Mouse (Mus musculus) intestine, postnatal 0 days (tissue): Measurements from ENCODE around the gene Ano4. TPM values are rescaled to one million over a fixed set of nuclear protein-coding genes. Genes with fewer than 3 reads are reported as not detected.

Experiments used
- ATAC-seq: fragments of 200-750 bp; cut with Nextera tagmentation; 2 replicates; pipeline ENCODE4 v1.8.0; 2017; ENCODE audit warnings: mild to moderate bottlenecking, moderate TSS enrichment, moderate library complexity
- H3K27ac ChIP-seq: fragments of 300-500 bp; sonication (generic); 2 replicates; pipeline ENCODE4 v1.5.1; 2014; ENCODE audit warnings: mild to moderate bottlenecking, low read depth, low read length, moderate library complexity
- H3K27me3 ChIP-seq: fragments of 300-500 bp; sonication (generic); replicated peaks from 2 replicates; pipeline ENCODE4 v1.6.1; 2014; ENCODE audit warnings: low read length, mixed read lengths; ENCODE audit not compliant: control insufficient read depth, insufficient read depth
- H3K36me3 ChIP-seq: fragments of 300-500 bp; sonication (generic); 2 replicates; pipeline ENCODE4 v1.6.1; 2014; ENCODE audit warnings: mild to moderate bottlenecking, moderate library complexity; ENCODE audit not compliant: control insufficient read depth, insufficient read depth
- H3K4me1 ChIP-seq: fragments of 300-500 bp; sonication (generic); replicated peaks from 2 replicates; pipeline ENCODE4 v1.6.1; 2014; ENCODE audit warnings: antibody characterized with exemption, low read length, mixed read lengths; ENCODE audit not compliant: control insufficient read depth, insufficient read depth
- H3K4me2 ChIP-seq: fragments of 300-500 bp; sonication (generic); replicated peaks from 2 replicates; pipeline ENCODE4 v1.6.1; 2014; ENCODE audit warnings: low read depth, mild to moderate bottlenecking, moderate library complexity
- H3K4me3 ChIP-seq: fragments of 300-500 bp; sonication (generic); 2 replicates; pipeline ENCODE4 v1.5.1; 2014; ENCODE audit warnings: low read depth, low read length
- H3K9ac ChIP-seq: fragments of 300-500 bp; sonication (generic); 2 replicates; pipeline ENCODE4 v1.6.1; 2014; ENCODE audit warnings: mild to moderate bottlenecking, low read depth, low read length
- H3K9me3 ChIP-seq: fragments of 300-500 bp; sonication (generic); 2 replicates; pipeline ENCODE4 v1.6.1; 2016; ENCODE audit warnings: mixed run types; ENCODE audit not compliant: control insufficient read depth
- CTCF ChIP-seq: sonication (generic); IDR thresholded peaks from 2 replicates; pipeline ENCODE4 v1.5.1; 2016; ENCODE audit warnings: low read depth, mild to moderate bottlenecking, control low read depth, antibody characterized with exemption, moderate library complexity
- WGBS: fragments of 180-500 bp; shearing (Covaris S2); extraction: QIAGEN DNeasy Blood & Tissue Kit; methylation state at CpG from one replicate; pipeline ENCODE4 v1.1.7; 2014; 5-methylcytosine and 5-hydroxymethylcytosine counted together
- polyA plus RNA-seq: library from polyadenylated mRNA; unstranded; fragments of >200 nt; fragmentation: Nextera tagmentation; extraction: Ambion mirVana; gene quantifications from 2 replicates; pipeline ENCODE4 v1.2.1, GENCODE M21; 2015

Ano4 gene
- polyA plus RNA-seq, 1 experiment from 2014 or later: not detected

DNA sequence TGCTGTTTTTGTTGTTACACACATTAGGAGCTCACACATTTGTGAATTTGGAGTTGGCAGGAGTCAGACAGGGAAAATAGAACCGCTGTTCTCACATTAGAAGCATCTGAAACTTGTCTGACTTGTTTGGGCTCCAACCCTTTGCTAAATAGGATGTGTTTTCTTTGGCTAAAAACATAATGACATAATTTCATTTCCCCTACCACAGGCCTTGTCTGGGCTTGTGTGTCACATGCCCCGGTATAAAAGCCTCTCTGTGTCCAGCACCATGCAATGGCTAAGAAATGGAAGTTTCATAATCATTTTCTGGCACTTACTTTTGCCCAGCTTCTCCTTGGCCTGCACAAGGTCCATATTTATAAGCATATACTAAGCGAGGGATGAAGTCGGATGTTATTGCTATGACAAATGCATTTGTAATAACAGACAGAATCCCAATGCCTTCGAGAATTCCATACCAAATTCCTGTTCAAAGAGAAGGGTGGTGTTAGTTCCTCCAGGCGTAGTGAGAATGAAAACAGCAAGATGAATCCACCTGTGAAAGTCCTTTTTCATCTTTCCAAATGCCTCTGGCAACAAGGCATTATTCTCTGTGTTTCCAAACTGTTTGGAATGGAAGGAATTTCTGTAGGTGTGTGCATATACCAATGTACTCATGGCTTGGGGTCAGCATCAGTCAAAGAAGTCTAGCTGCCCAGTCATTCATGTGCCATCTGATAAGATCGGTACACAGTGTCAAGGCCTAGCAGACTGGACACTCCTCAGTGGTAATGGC, 373.4 kb downstream of the Ano4 start:
- ATAC-seq: no peak
- H3K36me3 ChIP-seq: no peaks in the 10 kb centered on the region
- H3K9me3 ChIP-seq: no peaks in the 10 kb centered on the region
- H3K9ac ChIP-seq: no peak overlapping the region
- no peaks in the 10 kb centered on the region for H3K27me3 ChIP-seq
- no peak overlapping the region for H3K4me2 ChIP-seq
- no peak for TF ChIP-seq CTCF
- WGBS: 78% methylated on average over 7 of the region's 7 CpGs
- H3K4me1 ChIP-seq: no peaks in the 10 kb centered on the region
- H3K4me3 ChIP-seq: no peak overlapping the region
- H3K27ac ChIP-seq: no peak overlapping the region

DNA sequence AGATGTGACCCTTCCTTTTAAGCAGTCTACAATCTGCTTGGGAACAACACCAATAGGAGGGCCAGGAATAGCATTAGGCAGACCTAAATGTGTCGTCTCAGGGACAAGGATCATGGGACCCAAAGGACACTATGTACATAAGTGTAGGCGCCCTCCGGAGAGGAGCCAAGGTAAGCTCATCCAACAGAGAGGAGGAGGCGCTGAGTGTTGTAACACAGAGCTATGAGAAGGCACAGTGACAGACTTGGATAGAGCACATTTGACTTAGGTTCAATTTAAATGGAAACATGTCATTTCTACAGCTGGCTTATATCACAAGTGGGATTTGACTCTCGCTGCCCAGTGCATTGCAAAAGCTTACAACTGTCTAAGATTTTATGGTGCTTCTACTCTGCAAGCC, 376.0 kb downstream of the Ano4 start:
- H3K27me3 ChIP-seq: no peaks in the 10 kb centered on the region
- H3K9me3 ChIP-seq: no peaks in the 10 kb centered on the region
- no peak for ATAC-seq
- H3K4me3 ChIP-seq: no peak overlapping the region
- no peaks in the 10 kb centered on the region for H3K36me3 ChIP-seq
- no peak for TF ChIP-seq CTCF
- H3K4me2 ChIP-seq: no peak overlapping the region
- H3K4me1 ChIP-seq: no peaks in the 10 kb centered on the region
- no peak overlapping the region for H3K9ac ChIP-seq
- no peak overlapping the region for H3K27ac ChIP-seq
- 91% methylated on average over 5 of the region's 5 CpGs for WGBS

DNA sequence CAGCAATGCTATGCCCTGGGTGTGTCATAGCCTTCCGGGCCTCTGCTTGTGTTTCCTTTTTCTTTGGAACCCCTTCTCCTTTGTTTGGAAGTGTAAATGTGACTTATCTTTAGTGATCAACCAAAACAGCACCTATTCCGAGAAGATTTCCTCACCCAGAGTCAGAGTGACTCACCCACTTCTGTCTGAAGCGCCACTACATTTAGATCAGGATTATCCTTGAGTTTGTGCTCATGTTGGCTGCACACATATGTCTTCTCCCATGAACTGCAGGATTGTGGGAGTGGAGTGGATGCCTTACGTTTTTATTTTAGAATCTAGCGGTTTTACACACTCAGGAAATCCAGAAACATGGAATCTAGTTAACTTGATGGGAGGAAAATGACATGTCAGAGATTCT, 383.8 kb downstream of the Ano4 start:
- Histone ChIP-seq H3K4me1 (no peaks in the 10 kb centered on the region), H3K9ac (no peak overlapping the region), H3K27ac (no peak overlapping the region), H3K36me3 (no peaks in the 10 kb centered on the region), H3K27me3 (no peaks in the 10 kb centered on the region), H3K4me2 (no peak overlapping the region), H3K4me3 (no peak overlapping the region), H3K9me3 (no peaks in the 10 kb centered on the region)
- WGBS: 72% methylated on average over 5 of the region's 5 CpGs
- no peak for ATAC-seq
- TF ChIP-seq CTCF: no peak

DNA sequence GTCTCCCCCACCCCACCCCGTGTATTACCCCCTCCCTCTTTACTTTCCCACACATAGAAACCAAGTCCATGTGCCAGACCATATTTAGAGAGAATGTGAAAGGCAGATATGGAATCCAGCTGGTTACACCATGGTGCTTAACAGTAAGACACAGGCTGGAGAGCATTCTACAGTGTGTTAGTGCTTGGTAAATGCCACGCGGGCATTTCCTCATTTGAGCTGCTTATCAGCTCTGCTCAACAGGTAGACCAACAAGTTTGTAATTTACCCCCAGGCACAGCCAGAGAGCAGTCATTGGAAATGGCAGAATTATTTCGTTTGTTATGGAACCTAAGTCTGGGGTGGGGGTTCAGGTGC, 394.3 kb downstream of the Ano4 start:
- Histone ChIP-seq H3K4me3 (no peak overlapping the region), H3K4me2 (peak overlapping the region; percentile 24), H3K36me3 (no peaks in the 10 kb centered on the region), H3K27ac (0 out of 2 replicates have a peak overlapping the region, but pooled peaks have one; percentile 5), H3K9me3 (no peaks in the 10 kb centered on the region), H3K4me1 (no peaks in the 10 kb centered on the region), H3K27me3 (no peaks in the 10 kb centered on the region), H3K9ac (no peak overlapping the region)
- ATAC-seq: peak; percentile 89
- 45% methylated on average over 4 of the region's 4 CpGs for WGBS
- TF ChIP-seq CTCF: no peak

GRCm38 (mm10) chr10:88949649-88950296, 394.8 kb downstream of the Ano4 start:
- WGBS: 77% methylated on average over 12 of the region's 12 CpGs
- Histone ChIP-seq H3K27me3 (no peaks in the 10 kb centered on the region), H3K4me1 (no peaks in the 10 kb centered on the region), H3K27ac (0 out of 2 replicates have a peak overlapping the region, but pooled peaks have one; percentile 5), H3K36me3 (no peaks in the 10 kb centered on the region), H3K4me2 (peak overlapping the region; percentile 24), H3K9me3 (no peaks in the 10 kb centered on the region), H3K4me3 (no peak overlapping the region), H3K9ac (no peak overlapping the region)
- no peak for TF ChIP-seq CTCF
- peak; percentile 99 for ATAC-seq

Other genes starting within 250 kb of the Ano4 start
- gene Gas2l3, start 99.2 kb upstream of the Ano4 start, polyA plus RNA-seq: 5.5 and 5.6 TPM in 2 replicates
- gene Nr1h4, start 188.8 kb upstream of the Ano4 start, polyA plus RNA-seq: 117 and 139 TPM in 2 replicates